17 mouse cellular contexts compared by ENCODE assay signal in the genomic region with DNA sequence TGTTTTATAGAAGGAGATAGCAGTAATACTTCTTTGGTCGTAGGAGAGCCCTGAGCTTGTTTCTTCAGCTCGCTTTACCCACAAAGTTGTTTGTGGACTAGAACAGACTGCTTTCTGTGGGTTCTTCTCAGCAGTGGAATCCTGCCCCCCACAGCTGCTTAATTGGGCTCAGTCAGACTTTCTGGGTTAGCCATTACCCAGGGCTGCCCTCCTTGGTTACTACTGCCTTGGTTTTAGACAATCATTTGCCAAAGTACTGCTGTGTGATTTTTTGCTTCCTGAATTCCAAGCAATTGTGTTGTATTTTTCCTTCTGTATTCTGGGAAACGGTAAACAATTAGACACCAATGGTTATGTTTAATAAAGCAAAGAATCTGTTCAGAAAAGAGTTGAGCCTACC.
DNase-seq lines count a peak whose midpoint lies in the region; ATAC-seq and TF ChIP-seq lines count a peak whose summit lies in the region.
"Had no signal": no experiment of that assay in that cellular context is flagged by ENCODE, and none has a peak within 500 bp of the region (broad histone marks: within the 10 kb centered on the region; RNA-seq: fewer than 3 reads in every experiment).

No protein-coding gene starts in this region.

- H3K4me3 ChIP-seq in kidney, embryonic 14.5 days (ENCODE audit: low read length), result no peak overlapping the region
- H3K4me3 ChIP-seq in kidney, embryonic 16.5 days (ENCODE audit: low read length), result no peak overlapping the region
- H3K4me3 ChIP-seq: heart, adult 2 months; hindbrain, embryonic 12.5 days; limb, embryonic 13.5 days; midbrain, embryonic 15.5 days had no signal

- POLR2A ChIA-PET in Patski (lab: Charles Lee), result no interaction called here

- H3K9ac ChIP-seq in kidney, embryonic 14.5 days (ENCODE audit: low read depth, low read length), result no peak overlapping the region
- no peak overlapping the region for H3K9ac ChIP-seq in kidney, embryonic 16.5 days (replicated peaks; ENCODE audit: low read length)
- H3K9ac ChIP-seq: hindbrain, embryonic 12.5 days; limb, embryonic 13.5 days; lung, embryonic 14.5 days; midbrain, embryonic 15.5 days had no signal

- H3K4me1 ChIP-seq in kidney, embryonic 14.5 days (ENCODE audit: control insufficient read depth, insufficient read depth, low read length), result no peaks in the 10 kb centered on the region
- peaks cover 5% of the 10 kb centered on the region; the same call in 1 of the 2 replicates for H3K4me1 ChIP-seq in kidney, embryonic 16.5 days (ENCODE audit: insufficient read depth, low read length)
- H3K4me1 ChIP-seq: hindbrain, embryonic 12.5 days; midbrain, embryonic 15.5 days had no signal

- in situ Hi-C loops in Patski (cut with MboI; ENCODE audit: low pct_unique_long_range_greater_than_20kb), result loop anchor here (10.0 kb wide), 1 partner anchor 296 kb away; no protein-coding TSS in a partner anchor

- H3K36me3 ChIP-seq in kidney, embryonic 14.5 days (ENCODE audit: control insufficient read depth, insufficient read depth, low read length), result no peaks in the 10 kb centered on the region
- H3K36me3 ChIP-seq in kidney, embryonic 16.5 days (ENCODE audit: insufficient read depth, low read length), result no peaks in the 10 kb centered on the region
- no peaks in the 10 kb centered on the region for H3K36me3 ChIP-seq in splenic B cell, adult 2 months (ENCODE audit: control insufficient read depth, insufficient read depth, low read length, poor library complexity, severe bottlenecking)
- H3K36me3 ChIP-seq: hindbrain, embryonic 12.5 days; limb, embryonic 13.5 days; midbrain, embryonic 15.5 days had no signal

- peak; percentile 86 for DNase-seq in kidney, adult 11 months
- DNase-seq in Patski (ENCODE audit: low read depth, low spot score) (peak; percentile 91), MN1 (ENCODE audit: low spot score) (no peak)
- peak; percentile 4 for DNase-seq in splenic B cell, adult 2 months (ENCODE audit: low read depth, low spot score)
- DNase-seq in cerebellum, postnatal 36 days, result no peak
- DNase-seq: cerebellum, adult 8-10 months; retina, postnatal 1 day; right cerebral cortex, postnatal 4 days had no signal

- CTCF ChIA-PET in Patski (lab: Charles Lee), result interaction anchor here (1.4 kb wide), 1 partner anchor 320 kb away, joined by 4 read pairs; no protein-coding TSS in a partner anchor

- ATAC-seq in kidney, embryonic 14.5 days (ENCODE audit: low FRiP score, low TSS enrichment), result no peak
- ATAC-seq in Patski, result peak; percentile 74
- peak; percentile 92; the same call in 1 of the 2 replicates for ATAC-seq in kidney, embryonic 16.5 days (ENCODE audit: low FRiP score, low TSS enrichment)
- no peak for ATAC-seq in CD4-positive, CD25-positive, alpha-beta regulatory T cell, adult 4 months
- ATAC-seq: midbrain, embryonic 15.5 days had no signal

- peak; percentile 5 for TF ChIP-seq CTCF in Patski (IDR thresholded peaks at IDR 0.05)

- 68% methylated on average over 3 of the region's 3 CpGs for WGBS in kidney, embryonic 14.5 days
- 73% methylated on average over 3 of the region's 3 CpGs for WGBS in kidney, embryonic 16.5 days

- no peaks in the 10 kb centered on the region for H3K9me3 ChIP-seq in kidney, embryonic 14.5 days (ENCODE audit: control insufficient read depth, low read length)
- no peaks in the 10 kb centered on the region for H3K9me3 ChIP-seq in kidney, embryonic 16.5 days (ENCODE audit: low read length)
- H3K9me3 ChIP-seq: hindbrain, embryonic 12.5 days; limb, embryonic 13.5 days; midbrain, embryonic 15.5 days had no signal

- no peaks in the 10 kb centered on the region; the same call in 1 of the 2 replicates for H3K27me3 ChIP-seq in kidney, embryonic 14.5 days (ENCODE audit: control insufficient read depth, insufficient read depth, low read length)
- no peaks in the 10 kb centered on the region for H3K27me3 ChIP-seq in Patski
- H3K27me3 ChIP-seq in kidney, embryonic 16.5 days (ENCODE audit: insufficient read depth, low read length), result no peaks in the 10 kb centered on the region
- no peaks in the 10 kb centered on the region for H3K27me3 ChIP-seq in splenic B cell, adult 2 months (ENCODE audit: control insufficient read depth, insufficient read depth, low read length, poor library complexity, severe bottlenecking)
- H3K27me3 ChIP-seq: CH12.LX; hindbrain, embryonic 12.5 days; limb, embryonic 13.5 days; midbrain, embryonic 15.5 days had no signal

- no peak overlapping the region for H3K27ac ChIP-seq in kidney, embryonic 14.5 days (ENCODE audit: low read depth, low read length)
- H3K27ac ChIP-seq in kidney, embryonic 16.5 days (ENCODE audit: low read length), result peak overlapping the region; percentile 64
- H3K27ac ChIP-seq: heart, adult 2 months; hindbrain, embryonic 12.5 days; limb, embryonic 13.5 days; midbrain, embryonic 15.5 days had no signal

- no peak overlapping the region for H3K4me2 ChIP-seq in kidney, embryonic 14.5 days (replicated peaks; ENCODE audit: low read depth, low read length)
- H3K4me2 ChIP-seq in kidney, embryonic 16.5 days (replicated peaks; ENCODE audit: low read depth, low read length), result no peak overlapping the region
- H3K4me2 ChIP-seq: hindbrain, embryonic 12.5 days; limb, embryonic 13.5 days; lung, embryonic 14.5 days; midbrain, embryonic 15.5 days had no signal

Comparison
In these comparisons a context has a peak if more than half of its experiments do, and no peak if none do; other contexts are left out.
1. ATAC-seq: peak in Patski (single experiment) and kidney, embryonic 16.5 days (single experiment); none in kidney, embryonic 14.5 days (single experiment) and CD4-positive, CD25-positive, alpha-beta regulatory T cell, adult 4 months (single experiment).
2. DNase-seq: peak in kidney, adult 11 months (single experiment), Patski (single experiment) and splenic B cell, adult 2 months (single experiment); none in cerebellum, postnatal 36 days (0 of 2) and MN1 (single experiment).